In genomic region chr1:121527600-121528398, GRCm38 (mm10) we compare ENCODE assay signal across 7 mouse cellular contexts. TPM values are rescaled to one million over a fixed set of nuclear protein-coding genes. Genes with fewer than 3 reads are reported as not detected.
DNase-seq lines count a peak whose midpoint lies in the region; ATAC-seq lines count a peak whose summit lies in the region.

No protein-coding gene starts in this region.

- H3K9me3 ChIP-seq in liver, embryonic 11.5 days (ENCODE audit: control insufficient read depth, low read length), result no peaks in the 10 kb centered on the region
- H3K9me3 ChIP-seq in embryonic facial prominence, embryonic 13.5 days, result no peaks in the 10 kb centered on the region
- H3K9me3 ChIP-seq in intestine, embryonic 15.5 days, result no peaks in the 10 kb centered on the region

- H3K4me2 ChIP-seq in liver, embryonic 11.5 days, result peak overlapping the region; percentile 60
- H3K4me2 ChIP-seq in embryonic facial prominence, embryonic 13.5 days, result peak overlapping the region; percentile 82
- H3K4me2 ChIP-seq in intestine, embryonic 15.5 days (replicated peaks), result peak overlapping the region; percentile 76

- 0 out of 2 replicates have a peak, but pooled peaks have one; percentile 23 for ATAC-seq in liver, embryonic 11.5 days (replicated peaks; ENCODE audit: low FRiP score)
- ATAC-seq in embryonic facial prominence, embryonic 13.5 days (ENCODE audit: insufficient number of reproducible peaks, insufficient read depth, low FRiP score, low TSS enrichment, low read depth), result no peak
- peak; percentile 62 for ATAC-seq in intestine, embryonic 15.5 days

- H3K27me3 ChIP-seq in liver, embryonic 11.5 days (replicated peaks; ENCODE audit: control insufficient read depth, insufficient read depth, low read length), result peaks cover 22% of the 10 kb centered on the region
- peaks cover 42% of the 10 kb centered on the region for H3K27me3 ChIP-seq in embryonic facial prominence, embryonic 13.5 days
- H3K27me3 ChIP-seq in intestine, embryonic 15.5 days (replicated peaks), result peaks cover 15% of the 10 kb centered on the region

- WGBS in liver, embryonic 11.5 days, result 11% methylated on average over 55 of the region's 55 CpGs
- WGBS in embryonic facial prominence, embryonic 13.5 days, result 15% methylated on average over 55 of the region's 55 CpGs
- WGBS in intestine, embryonic 15.5 days, result 13% methylated on average over 55 of the region's 55 CpGs

- H3K36me3 ChIP-seq in liver, embryonic 11.5 days (ENCODE audit: control insufficient read depth, insufficient read depth, low read length), result no peaks in the 10 kb centered on the region
- no peaks in the 10 kb centered on the region for H3K36me3 ChIP-seq in embryonic facial prominence, embryonic 13.5 days
- no peaks in the 10 kb centered on the region for H3K36me3 ChIP-seq in intestine, embryonic 15.5 days

- no peak overlapping the region for H3K9ac ChIP-seq in liver, embryonic 11.5 days (ENCODE audit: low read depth, low read length)
- 0 out of 2 replicates have a peak overlapping the region, but pooled peaks have one; percentile 32 for H3K9ac ChIP-seq in embryonic facial prominence, embryonic 13.5 days
- H3K9ac ChIP-seq in intestine, embryonic 15.5 days, result no peak overlapping the region

- peak overlapping the region; percentile 26; the same call in 1 of the 2 replicates for H3K4me3 ChIP-seq in liver, embryonic 11.5 days (ENCODE audit: low read depth, low read length)
- peak overlapping the region; percentile 42 for H3K4me3 ChIP-seq in embryonic facial prominence, embryonic 13.5 days
- H3K4me3 ChIP-seq in intestine, embryonic 15.5 days (replicated peaks), result peak overlapping the region; percentile 25

- no peak overlapping the region for H3K27ac ChIP-seq in liver, embryonic 11.5 days (ENCODE audit: low read depth, low read length)
- H3K27ac ChIP-seq in embryonic facial prominence, embryonic 13.5 days, result no peak overlapping the region
- H3K27ac ChIP-seq in intestine, embryonic 15.5 days, result no peak overlapping the region

- 0 out of 2 replicates have a peak, but pooled peaks cover 3% of the 10 kb centered on the region for H3K4me1 ChIP-seq in liver, embryonic 11.5 days (replicated peaks; ENCODE audit: control insufficient read depth, insufficient read depth, low read length)
- peaks cover 17% of the 10 kb centered on the region for H3K4me1 ChIP-seq in embryonic facial prominence, embryonic 13.5 days
- peaks cover 14% of the 10 kb centered on the region for H3K4me1 ChIP-seq in intestine, embryonic 15.5 days (replicated peaks)

- DNase-seq in liver, embryonic 11.5 days (ENCODE audit: low spot score), result peak; percentile 39
- DNase-seq in liver, result no peak
- DNase-seq in neural tube, embryonic 10.5 days (ENCODE audit: extremely low spot score, low spot score), result peak; percentile 49
- DNase-seq in testis, postnatal 10 days (ENCODE audit: low spot score), result no peak
- no peak for DNase-seq in kidney, postnatal 25 days

RNA-seq across cellular contexts. Expression of gene Htr5b, which starts 0.5 kb away (rescaled TPM):
- not detected in 2 replicates for polyA plus RNA-seq in liver, embryonic 11.5 days (2014; fragmentation: Nextera tagmentation; extraction: Ambion mirVana)
- 0.52 and 0.96 TPM in 2 replicates for polyA plus RNA-seq in embryonic facial prominence, embryonic 13.5 days (2015; fragmentation: Nextera tagmentation; extraction: Ambion mirVana)
- 0.11 and 0.44 TPM in 2 replicates for polyA plus RNA-seq in intestine, embryonic 15.5 days (2015; fragmentation: Nextera tagmentation; extraction: Ambion mirVana)

RNA-seq across cellular contexts. Expression of gene Ddx18, which starts 40.0 kb away (rescaled TPM):
- 98.0 and 107 TPM in 2 replicates for polyA plus RNA-seq in liver, embryonic 11.5 days (2014; fragmentation: Nextera tagmentation; extraction: Ambion mirVana)
- 83.4 and 83.8 TPM in 2 replicates for polyA plus RNA-seq in embryonic facial prominence, embryonic 13.5 days (2015; fragmentation: Nextera tagmentation; extraction: Ambion mirVana)
- 55.8 and 68.1 TPM in 2 replicates for polyA plus RNA-seq in intestine, embryonic 15.5 days (2015; fragmentation: Nextera tagmentation; extraction: Ambion mirVana)

Comparison
In these comparisons a context has a peak if more than half of its experiments do, and no peak if none do; other contexts are left out.
1. DNase-seq: peak in liver, embryonic 11.5 days (single experiment) and neural tube, embryonic 10.5 days (single experiment); none in liver (single experiment), testis, postnatal 10 days (single experiment) and kidney, postnatal 25 days (0 of 2).
2. Peak in every context shown above with its lines, with median percentiles within 50 percentile points of each other: H3K4me2 ChIP-seq and H3K4me3 ChIP-seq.